ENCODE assay signal across 9 mouse cellular contexts in genomic region chr16:35199721-35200431, GRCm38 (mm10). TPM values are rescaled to one million over a fixed set of nuclear protein-coding genes. Genes with fewer than 3 reads are reported as not detected.
A peak's percentile ranks its signal among the peaks of the same experiment; 100 is the strongest.
DNase-seq lines count a peak whose midpoint lies in the region; ATAC-seq and TF ChIP-seq lines count a peak whose summit lies in the region.
"Had no signal": no experiment of that assay in that cellular context is flagged by ENCODE, and none has a peak within 500 bp of the region (broad histone marks: within the 10 kb centered on the region; RNA-seq: fewer than 3 reads in every experiment).

No protein-coding gene starts in this region.

- no peak for DNase-seq in heart, adult 2 months
- no peak for DNase-seq in midbrain, postnatal 0 days (ENCODE audit: low spot score)
- DNase-seq in lung, adult 2 months = peak; percentile 58
- DNase-seq in yolk sac, embryonic 10.5 days (ENCODE audit: low spot score) = peak; percentile 58
- no peak for DNase-seq in cerebellum, postnatal 36 days

- H3K36me3 ChIP-seq in heart, embryonic 11.5 days (ENCODE audit: control insufficient read depth, insufficient read depth, low read length) = no peaks in the 10 kb centered on the region
- H3K36me3 ChIP-seq in heart, adult 2 months (ENCODE audit: control insufficient read depth, insufficient read depth, low read length) = no peaks in the 10 kb centered on the region
- H3K36me3 ChIP-seq in midbrain, postnatal 0 days (ENCODE audit: insufficient read depth, low read length) = no peaks in the 10 kb centered on the region
- H3K36me3 ChIP-seq in midbrain, embryonic 16.5 days (ENCODE audit: control insufficient read depth, insufficient read depth, low read length) = no peaks in the 10 kb centered on the region

- no peak for TF ChIP-seq POLR2A in heart, adult 2 months (IDR thresholded peaks at IDR 0.05; ENCODE audit: insufficient read depth, low read depth, low read length)
- TF ChIP-seq POLR2A in lung, adult 2 months (IDR thresholded peaks at IDR 0.05; ENCODE audit: borderline replicate concordance, extremely low read depth, low read depth, low read length) = no peak

- H3K4me2 ChIP-seq in heart, embryonic 11.5 days = no peak overlapping the region
- no peak overlapping the region for H3K4me2 ChIP-seq in midbrain, postnatal 0 days (ENCODE audit: low read depth, low read length, poor library complexity, severe bottlenecking)
- H3K4me2 ChIP-seq in midbrain, embryonic 16.5 days (ENCODE audit: low read length) = no peak overlapping the region

- no peak for TF ChIP-seq EP300 in heart, adult 2 months (IDR thresholded peaks at IDR 0.05; ENCODE audit: insufficient read depth, low read depth, low read length)

- H3K9me3 ChIP-seq in heart, embryonic 11.5 days (replicated peaks; ENCODE audit: control insufficient read depth, low read length) = no peaks in the 10 kb centered on the region
- no peaks in the 10 kb centered on the region for H3K9me3 ChIP-seq in midbrain, postnatal 0 days (ENCODE audit: low read length)
- H3K9me3 ChIP-seq in midbrain, embryonic 16.5 days (replicated peaks; ENCODE audit: control insufficient read depth, low read length, poor library complexity, severe bottlenecking) = no peaks in the 10 kb centered on the region

- H3K79me2 ChIP-seq in heart, adult 2 months (replicated peaks; ENCODE audit: control insufficient read depth, insufficient read depth, low read length) = no peaks in the 10 kb centered on the region

- H3K27ac ChIP-seq in heart, embryonic 11.5 days (ENCODE audit: low read depth, low read length) = peak overlapping the region; percentile 52
- H3K27ac ChIP-seq in heart, adult 2 months = no peak overlapping the region
- no peak overlapping the region for H3K27ac ChIP-seq in midbrain, postnatal 0 days (ENCODE audit: low read depth, low read length)
- no peak overlapping the region for H3K27ac ChIP-seq in midbrain, embryonic 16.5 days (ENCODE audit: low read length)

- no peak overlapping the region for H3K9ac ChIP-seq in heart, embryonic 11.5 days (ENCODE audit: low read depth, low read length)
- H3K9ac ChIP-seq in heart, adult 2 months (ENCODE audit: low read depth, low read length) = no peak overlapping the region
- no peak overlapping the region for H3K9ac ChIP-seq in midbrain, postnatal 0 days (replicated peaks; ENCODE audit: low read length, poor library complexity, severe bottlenecking)
- no peak overlapping the region for H3K9ac ChIP-seq in midbrain, embryonic 16.5 days (ENCODE audit: low read depth, low read length)

- no peaks in the 10 kb centered on the region for H3K27me3 ChIP-seq in heart, embryonic 11.5 days (ENCODE audit: control insufficient read depth, insufficient read depth, low read length)
- H3K27me3 ChIP-seq in heart, adult 2 months (ENCODE audit: control insufficient read depth, insufficient read depth, low read length) = no peaks in the 10 kb centered on the region
- H3K27me3 ChIP-seq in midbrain, postnatal 0 days (ENCODE audit: insufficient read depth, low read length) = no peaks in the 10 kb centered on the region
- H3K27me3 ChIP-seq in midbrain, embryonic 16.5 days (ENCODE audit: control insufficient read depth, insufficient read depth, low read depth, low read length) = no peaks in the 10 kb centered on the region

- no peak for ATAC-seq in heart, embryonic 11.5 days (replicated peaks; ENCODE audit: insufficient number of reproducible peaks, low FRiP score, low TSS enrichment)
- peak; percentile 38; the same call in 1 of the 2 replicates for ATAC-seq in midbrain, postnatal 0 days (ENCODE audit: low FRiP score)
- no peak; the same call in 1 of the 2 replicates for ATAC-seq in midbrain, embryonic 16.5 days
- ATAC-seq in megakaryocyte-erythroid progenitor cell, adult 5-6 weeks (replicated peaks; ENCODE audit: low FRiP score, low TSS enrichment, poor library complexity, severe bottlenecking) = no peak

- H3K4me1 ChIP-seq in heart, embryonic 11.5 days (ENCODE audit: control insufficient read depth, insufficient read depth, low read length) = peaks cover 24% of the 10 kb centered on the region
- H3K4me1 ChIP-seq in heart, adult 2 months (ENCODE audit: control insufficient read depth, insufficient read depth, low read length) = peaks cover 12% of the 10 kb centered on the region
- peaks cover 4% of the 10 kb centered on the region; the same call in 1 of the 2 replicates for H3K4me1 ChIP-seq in midbrain, postnatal 0 days (ENCODE audit: insufficient read depth, low read length)
- H3K4me1 ChIP-seq in midbrain, embryonic 16.5 days (ENCODE audit: control insufficient read depth, insufficient read depth, low read length) = peaks cover under 1% of the 10 kb centered on the region; the same call in 1 of the 2 replicates
- peaks cover 7% of the 10 kb centered on the region for H3K4me1 ChIP-seq in lung, adult 2 months (ENCODE audit: control insufficient read depth, insufficient read depth, low read length)

- H3K4me3 ChIP-seq in heart, embryonic 11.5 days (ENCODE audit: low read depth, low read length) = no peak overlapping the region
- no peak overlapping the region for H3K4me3 ChIP-seq in heart, adult 2 months
- H3K4me3 ChIP-seq in midbrain, postnatal 0 days (ENCODE audit: low read depth, low read length) = no peak overlapping the region
- H3K4me3 ChIP-seq in midbrain, embryonic 16.5 days (ENCODE audit: low read depth, low read length) = no peak overlapping the region
- H3K4me3 ChIP-seq in lung, adult 2 months (replicated peaks; ENCODE audit: extremely low read depth, low read depth, low read length) = no peak overlapping the region

- intact Hi-C loops in heart, adult 2 months (cut with DNase I) = no loop called here

- TF ChIP-seq CTCF in heart, adult 2 months (IDR thresholded peaks at IDR 0.05) = no peak
- no peak for TF ChIP-seq CTCF in midbrain, postnatal 0 days (IDR thresholded peaks at IDR 0.05)
- no peak for TF ChIP-seq CTCF in lung, adult 2 months (IDR thresholded peaks at IDR 0.05; ENCODE audit: insufficient read depth, low read length)

- 49% methylated on average over 6 of the region's 6 CpGs for WGBS in heart, embryonic 11.5 days (ENCODE audit: insufficient replicate concordance)
- WGBS in heart, adult 2 months = 33% methylated on average over 6 of the region's 6 CpGs
- 69% methylated on average over 6 of the region's 6 CpGs for WGBS in midbrain, postnatal 0 days
- WGBS in midbrain, embryonic 16.5 days = 71% methylated on average over 6 of the region's 6 CpGs
- WGBS in lung, adult 2 months = 52% methylated on average over 6 of the region's 6 CpGs

RNA-seq across cellular contexts. Expression of gene Adcy5, which starts 45.2 kb away (rescaled TPM):
- 5.6 and 6.0 TPM in 2 replicates for polyA plus RNA-seq in heart, embryonic 11.5 days (2014; fragmentation: Nextera tagmentation; extraction: Ambion mirVana)
- total RNA-seq in heart, adult 2 months (2021) = 10 to 100 TPM; 52.9 to 56.2 TPM
- polyA plus RNA-seq in heart, adult 2 months (2012; rRNA removed) = 47.1 and 67.3 TPM in 2 replicates
- 73.9 and 77.3 TPM in 2 replicates for total RNA-seq in midbrain, postnatal 0 days (2014; rRNA removed)
- 6.9 and 7.5 TPM in 2 replicates for polyA plus RNA-seq in midbrain, postnatal 0 days (2015; fragmentation: Nextera tagmentation; extraction: Ambion mirVana)
- polyA plus RNA-seq in midbrain, embryonic 16.5 days (2015; fragmentation: Nextera tagmentation; extraction: Ambion mirVana) = 7.0 and 7.1 TPM in 2 replicates
- polyA plus RNA-seq in lung, adult 2 months (2012; rRNA removed) = 17.5 and 18.3 TPM in 2 replicates
- total RNA-seq in megakaryocyte-erythroid progenitor cell, adult 5-6 weeks (2014; fragmentation: Nextera tagmentation) = not detected in 2 replicates
- not detected in 2 replicates for total RNA-seq in megakaryocyte-erythroid progenitor cell, adult 5-6 weeks (2017)
- total RNA-seq: hematopoietic stem cell, adult 5-6 weeks had no signal

Comparison
In these comparisons a context has a peak if more than half of its experiments do, and no peak if none do; other contexts are left out.
1. DNase-seq: peak in lung, adult 2 months (single experiment) and yolk sac, embryonic 10.5 days (single experiment); none in heart, adult 2 months (0 of 2), midbrain, postnatal 0 days (single experiment) and cerebellum, postnatal 36 days (0 of 2).